Mouse (Mus musculus) ES-Bruce4 (cell line): ENCODE measurements around the gene Ankrd28.

Experiments
- CTCF ChIP-seq: IDR thresholded peaks from one replicate; pipeline ENCODE4 v1.8.1; 2011; ENCODE audit warnings: low read depth, low read length
- POLR2A ChIP-seq: IDR thresholded peaks from one replicate; pipeline ENCODE4 v1.8.1; 2011; ENCODE audit warnings: low read length; ENCODE audit not compliant: insufficient read depth

GRCm38 (mm10) chr14:31709343-31709742, 121.1 kb downstream of the Ankrd28 start:
- no peak for TF ChIP-seq CTCF
- TF ChIP-seq POLR2A = no peak
